Mouse (Mus musculus): ENCODE data around the gene Telo2. TPM values are rescaled to one million over a fixed set of nuclear protein-coding genes. Genes with fewer than 3 reads are reported as not detected.
"Not testable (repeated sequence)": the region's sequence is repeated elsewhere in the genome, so short reads cannot be mapped to it uniquely, and the experiment has no call there.

Telo2 gene
- polyA plus RNA-seq (2012; rRNA removed) = 16.8 and 18.5 TPM in 2 replicates

DNA sequence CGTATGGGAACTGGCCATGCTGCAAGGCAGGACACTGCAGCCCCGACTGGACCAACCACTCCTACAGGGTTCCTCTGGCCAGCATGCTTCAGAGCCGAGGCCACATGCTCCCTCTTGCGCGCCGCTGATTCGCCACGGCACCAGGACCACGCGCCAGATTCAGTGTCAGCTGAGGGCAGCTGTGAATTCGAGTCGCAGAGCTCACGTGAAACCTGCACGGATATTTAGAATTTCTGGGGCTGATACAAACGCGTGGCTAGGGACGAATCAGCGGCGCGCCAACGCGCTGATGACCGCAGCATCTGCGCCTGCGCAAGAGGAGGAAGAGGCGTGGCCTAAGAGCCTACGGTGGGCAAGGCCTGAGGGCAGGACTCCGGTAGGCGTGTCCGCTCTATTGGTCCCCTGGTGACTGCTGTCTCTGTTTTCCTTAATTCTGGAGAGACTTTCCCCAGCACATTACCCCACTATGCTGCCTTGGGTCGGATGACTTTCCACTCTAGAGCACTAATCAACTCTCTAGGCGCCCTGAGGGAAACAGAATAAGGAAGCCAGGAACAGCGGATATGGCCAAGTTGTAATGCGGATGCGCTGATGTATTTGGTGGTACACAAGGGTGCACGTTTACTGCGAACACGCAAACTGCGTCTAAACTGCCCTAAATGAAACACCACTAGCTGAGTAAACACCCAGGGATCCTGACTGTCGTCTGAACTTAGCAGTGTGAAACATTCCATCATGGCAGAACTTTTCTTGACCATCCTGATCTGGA, at the start of gene Telo2:
TSS of gene Telo2 (minus strand) at position 304 of the 769 bp plus-strand sequence.
- peak; percentile 85 for DNase-seq (ENCODE audit: low spot score)

DNA sequence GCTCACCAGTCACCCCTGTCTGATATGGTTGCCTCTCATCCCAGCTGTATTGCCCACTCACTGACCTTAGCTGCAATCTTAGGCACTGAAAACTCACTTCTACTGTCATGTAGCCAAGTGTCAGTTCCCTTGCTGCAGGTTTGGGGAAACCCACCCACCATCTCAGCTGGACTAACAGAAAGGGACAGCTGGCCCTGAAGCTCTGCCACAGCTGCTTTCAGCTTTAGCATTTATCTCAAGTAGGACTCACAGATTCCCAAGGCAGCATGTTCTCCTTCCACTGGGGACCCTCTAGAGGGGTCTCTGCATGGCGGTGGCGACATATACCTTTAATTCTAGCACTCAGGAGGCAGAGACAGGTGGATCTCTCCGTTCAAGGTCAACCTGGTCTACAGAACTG, 49.0 kb upstream of the Telo2 start:
- no peak for DNase-seq (ENCODE audit: low spot score)

DNA sequence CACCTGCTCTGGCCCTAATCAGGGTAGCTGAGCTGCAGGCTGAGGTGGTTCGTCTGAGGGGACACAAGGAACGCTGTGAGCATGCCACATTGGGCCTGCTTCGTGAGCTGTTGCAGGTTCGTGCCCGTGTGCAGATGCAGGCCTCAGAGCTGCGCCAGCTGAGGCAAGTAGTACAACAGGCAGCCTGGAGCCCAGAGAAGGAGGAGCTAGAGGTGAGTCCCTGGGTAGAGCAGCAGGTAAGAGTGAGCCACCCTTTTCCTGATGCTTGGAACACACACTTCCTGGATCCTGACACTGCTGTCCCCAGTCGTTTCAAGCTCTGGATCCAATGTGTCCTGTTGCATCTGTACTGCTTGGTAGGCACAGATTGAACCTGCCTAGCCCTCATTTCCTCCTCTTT, 47.6 kb upstream of the Telo2 start:
- no peak for DNase-seq (ENCODE audit: low spot score)

DNA sequence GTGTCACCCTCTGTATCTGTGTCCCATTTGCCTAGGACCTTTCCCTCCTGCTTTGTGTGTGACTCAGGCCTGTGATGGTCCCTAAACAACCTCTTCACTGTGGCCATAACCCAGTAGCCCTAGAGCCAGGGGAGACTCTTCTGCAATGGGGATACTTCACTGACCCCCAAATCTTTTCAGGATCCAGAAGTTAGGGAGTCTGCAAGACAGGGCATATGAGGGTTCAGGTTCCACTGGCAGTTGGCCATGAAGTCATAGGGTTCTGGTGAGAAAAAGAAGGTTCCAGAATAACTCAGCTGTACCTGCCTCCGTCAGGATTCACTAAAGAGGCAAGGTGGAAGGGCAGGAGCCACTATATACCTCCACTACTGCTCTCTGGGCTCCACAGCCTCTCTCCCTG, 46.4 kb upstream of the Telo2 start, which contains the start of gene Ccdc154:
TSS of gene Ccdc154 (plus strand) at position 301 of the 400 bp plus-strand sequence.
- no peak for DNase-seq (ENCODE audit: low spot score)

DNA sequence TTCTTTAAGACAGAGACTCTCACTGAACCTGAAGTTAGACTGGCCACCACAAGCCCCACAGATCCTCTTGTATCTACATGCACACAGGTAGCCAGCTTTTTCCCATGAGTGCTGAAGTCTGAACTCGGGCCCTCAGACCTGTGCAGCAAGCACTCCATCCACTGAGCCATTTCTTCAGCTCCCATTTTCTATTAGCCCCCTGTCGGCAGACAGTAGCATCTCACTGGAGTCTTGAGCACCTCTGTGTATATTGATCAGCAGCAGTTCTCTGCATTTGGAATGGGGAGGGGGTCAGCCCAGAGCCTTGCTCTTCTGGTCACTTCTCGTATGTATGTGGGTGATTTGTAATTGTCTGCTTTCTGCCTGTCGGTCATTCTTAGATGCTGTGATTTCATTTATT, 24.2 kb upstream of the Telo2 start:
- DNase-seq (ENCODE audit: low spot score) = no peak

DNA sequence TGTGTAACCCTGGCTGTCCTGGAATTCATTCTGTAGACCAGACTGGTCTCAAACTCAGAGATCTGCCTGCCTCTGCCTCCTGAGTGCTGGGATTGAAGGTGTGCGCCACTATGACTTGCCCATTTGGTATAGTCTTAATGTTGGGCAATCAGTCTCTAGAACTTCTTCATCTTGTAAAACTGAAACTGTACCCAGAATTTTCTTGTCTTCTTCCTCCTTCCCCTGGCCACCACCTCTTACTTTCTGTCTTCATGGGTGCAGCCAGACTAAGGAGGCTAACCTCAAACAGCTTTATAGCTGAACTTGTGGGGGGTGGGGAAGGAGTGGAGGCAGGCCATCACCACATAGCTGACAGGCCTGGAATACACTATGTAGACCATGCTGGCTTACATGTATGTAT, 23.0 kb upstream of the Telo2 start:
- DNase-seq (ENCODE audit: low spot score) = no peak

DNA sequence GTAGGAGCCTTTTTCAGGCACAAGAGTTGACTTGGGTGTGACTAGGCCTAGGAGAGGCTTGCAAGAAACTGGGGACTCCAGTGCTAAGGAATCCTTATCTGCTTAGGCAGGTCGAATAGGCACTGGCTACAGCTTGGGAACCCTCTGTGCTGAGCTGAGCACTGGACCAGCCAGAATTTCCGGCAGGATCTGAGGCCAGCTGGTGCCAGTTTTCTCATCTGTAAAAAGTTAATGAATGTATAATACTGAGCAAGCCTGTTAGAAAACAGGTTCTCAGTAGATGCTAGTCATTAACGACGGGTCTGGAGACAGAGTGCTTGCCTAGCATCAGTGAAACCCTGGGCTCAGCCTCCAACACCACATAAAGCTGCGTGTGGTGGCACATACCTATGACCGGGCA, 19.9 kb upstream of the Telo2 start:
- DNase-seq (ENCODE audit: low spot score) = no peak

DNA sequence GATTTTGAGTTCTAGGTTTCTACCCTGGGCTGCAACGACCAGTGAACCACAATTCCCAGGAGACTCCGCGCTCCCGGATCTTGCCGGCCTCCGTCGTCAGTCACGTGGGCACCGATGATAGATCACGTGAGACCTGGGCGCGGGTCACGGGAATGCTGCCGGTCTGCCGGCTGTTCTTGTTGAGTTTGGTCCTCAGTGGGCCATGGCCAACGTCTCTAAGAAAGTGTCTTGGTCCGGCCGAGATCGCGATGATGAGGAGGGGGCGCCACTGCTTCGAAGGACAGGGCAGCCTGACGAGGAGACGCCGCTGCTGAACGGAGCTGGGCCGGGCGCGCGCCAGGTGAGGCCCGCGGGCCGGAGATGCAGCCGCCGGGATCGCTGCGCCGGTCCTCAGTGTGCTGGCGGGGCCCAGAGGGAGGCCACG, 17.5 kb upstream of the Telo2 start, which contains the start of gene Clcn7:
TSS of gene Clcn7 (plus strand) at position 117 of the 424 bp plus-strand sequence.
- DNase-seq (ENCODE audit: low spot score) = peak; percentile 87

DNA sequence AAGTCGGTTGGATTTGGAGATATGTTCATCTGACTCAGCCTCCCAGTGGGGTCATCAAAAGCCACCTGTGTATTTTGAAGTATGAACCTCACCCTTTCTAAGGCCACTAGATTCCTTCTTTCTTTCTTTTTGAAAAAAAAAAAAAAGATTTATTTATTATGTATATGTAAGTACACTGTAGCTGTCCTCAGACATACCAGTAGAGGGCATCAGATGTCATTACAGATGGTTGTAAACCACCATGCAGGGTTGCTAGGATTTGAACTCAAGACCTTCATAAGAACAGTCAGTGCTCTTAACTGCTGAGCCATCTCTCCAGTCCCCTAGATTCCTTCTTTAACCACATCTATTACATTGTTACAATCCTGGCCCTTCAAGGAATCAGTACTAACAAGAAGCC, 14.3 kb upstream of the Telo2 start:
- no peak for DNase-seq (ENCODE audit: low spot score)

DNA sequence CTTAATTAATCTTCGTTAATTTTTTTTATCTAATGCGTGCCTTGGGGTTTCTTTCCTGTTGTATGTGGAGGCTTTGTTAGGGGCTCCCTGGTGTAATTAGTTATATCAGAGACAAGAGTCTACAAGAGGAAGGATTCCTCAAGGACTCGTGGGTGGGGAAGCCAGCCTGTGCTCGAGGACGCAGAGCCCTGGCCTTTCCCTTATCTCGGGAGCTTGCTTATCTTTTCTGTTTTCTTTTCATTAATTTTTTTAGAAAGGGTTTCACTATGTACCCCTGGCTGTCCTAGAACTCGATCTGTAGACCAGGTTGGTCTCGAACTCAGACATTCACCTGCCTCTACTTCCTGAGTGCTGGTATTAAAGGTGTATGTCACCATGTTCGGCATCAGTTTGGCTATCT, 11.9 kb upstream of the Telo2 start:
- no peak for DNase-seq (ENCODE audit: low spot score)

DNA sequence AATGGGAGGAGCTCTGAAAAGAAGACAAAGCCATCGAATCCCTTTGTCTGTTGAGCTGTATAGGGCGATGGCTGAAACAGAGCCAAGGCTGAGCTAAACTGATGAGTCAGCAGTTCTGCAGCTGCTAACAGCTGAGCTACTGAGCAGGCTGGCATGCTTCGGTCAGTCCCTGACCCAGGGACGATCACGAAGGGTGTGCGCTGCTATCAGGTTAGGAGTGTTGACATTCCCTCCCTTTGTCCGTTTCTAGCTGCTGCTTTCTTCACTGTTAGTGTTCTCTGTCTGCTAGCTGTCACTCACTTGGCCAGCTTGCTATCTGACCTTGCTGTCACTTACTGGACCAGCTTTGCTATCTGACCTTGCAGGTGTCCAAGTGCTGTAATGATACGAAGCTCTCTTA, 11.3 kb upstream of the Telo2 start:
- no peak for DNase-seq (ENCODE audit: low spot score)

DNA sequence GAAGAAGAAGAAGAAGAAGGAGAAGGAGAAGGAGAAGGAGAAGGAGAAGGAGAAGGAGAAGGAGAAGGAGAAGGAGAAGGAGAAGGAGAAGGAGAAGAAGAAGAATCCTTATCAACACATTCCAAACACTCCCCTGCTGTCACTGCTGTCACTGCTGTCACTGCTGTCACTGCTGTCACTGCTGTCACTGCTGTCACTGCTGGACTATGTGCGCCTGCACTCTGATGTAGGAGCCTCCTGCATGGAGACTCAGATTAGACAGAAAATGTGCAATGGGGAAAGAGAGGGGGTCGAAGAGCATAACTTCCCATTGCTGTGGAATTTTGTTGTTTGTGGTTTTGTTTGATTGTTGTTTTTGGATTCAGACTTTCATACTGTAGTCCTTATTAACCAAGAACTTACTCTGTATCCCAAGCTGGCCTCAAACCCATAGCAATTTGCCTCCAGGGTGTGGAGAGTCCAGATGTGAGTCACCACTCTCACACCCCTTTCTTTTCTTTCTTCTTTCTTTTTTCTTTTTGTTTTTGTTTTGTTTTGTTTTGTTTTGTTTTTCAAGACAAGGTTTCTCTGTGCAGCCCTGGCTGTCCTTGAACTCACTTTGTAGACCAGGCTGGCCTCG, 9.8 kb upstream of the Telo2 start:
- DNase-seq (ENCODE audit: low spot score) = not testable (repeated sequence)

DNA sequence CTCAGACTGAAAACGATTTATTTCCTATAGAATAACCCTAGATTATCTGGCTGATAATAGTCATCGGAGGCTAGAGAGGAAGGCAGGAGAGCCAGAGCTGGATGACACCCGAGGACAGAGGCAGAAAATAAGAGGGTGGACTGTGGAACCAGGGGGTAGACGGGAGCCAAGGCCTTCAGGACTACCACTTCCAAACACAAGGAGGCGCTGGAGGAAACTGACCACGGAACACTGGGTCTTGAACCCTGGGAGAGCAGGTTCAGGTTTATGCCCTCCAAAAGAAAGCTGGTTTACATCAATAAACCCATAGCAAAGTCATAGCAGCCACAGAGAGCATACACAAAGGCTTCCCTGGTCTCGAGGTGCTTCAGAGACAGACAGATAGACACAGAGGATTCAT, 8.2 kb upstream of the Telo2 start:
- DNase-seq (ENCODE audit: low spot score) = no peak

DNA sequence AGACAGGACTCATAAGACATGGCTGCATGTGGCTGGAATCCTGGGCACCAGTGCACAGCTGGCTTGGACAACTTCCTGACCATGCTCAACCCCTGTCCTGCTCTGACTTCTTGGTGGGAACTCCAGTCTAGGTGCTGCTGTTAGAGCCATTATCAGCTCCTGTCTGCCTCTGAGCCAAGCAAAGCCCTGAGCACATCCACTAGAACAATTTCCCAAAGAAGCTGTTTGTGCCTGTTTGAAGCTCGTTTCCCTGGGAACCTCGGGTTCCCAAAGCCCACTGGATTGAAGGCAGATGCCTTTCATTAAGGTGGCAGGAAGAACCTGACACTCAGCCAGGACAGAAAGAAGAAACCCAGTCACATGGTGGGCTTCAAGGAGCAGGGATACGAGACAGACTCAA, 4.6 kb upstream of the Telo2 start, which contains the start of gene Ptx4:
TSS of gene Ptx4 (plus strand) at position 355 of the 400 bp plus-strand sequence.
- no peak for DNase-seq (ENCODE audit: low spot score)

DNA sequence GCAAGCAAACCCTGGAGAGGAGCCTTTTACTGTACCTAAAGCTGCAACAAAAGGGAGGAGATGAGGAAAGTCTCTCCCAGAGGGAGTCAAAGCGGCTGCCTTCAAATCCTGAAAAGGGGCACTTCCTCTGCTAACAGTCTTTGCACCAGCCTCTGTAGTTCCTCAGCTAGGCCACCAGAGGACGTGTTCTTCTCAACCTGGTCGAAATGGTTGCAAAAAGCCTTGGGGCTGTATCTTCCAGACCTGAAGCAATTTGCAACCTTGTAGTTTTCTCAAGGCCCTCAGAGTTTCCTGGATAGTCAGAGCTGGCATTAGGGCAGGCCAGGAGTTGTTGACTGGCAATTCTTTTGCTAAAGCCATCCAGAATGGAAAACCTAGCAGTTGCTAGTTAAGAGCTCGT, 1.5 kb upstream of the Telo2 start:
- DNase-seq (ENCODE audit: low spot score) = no peak

DNA sequence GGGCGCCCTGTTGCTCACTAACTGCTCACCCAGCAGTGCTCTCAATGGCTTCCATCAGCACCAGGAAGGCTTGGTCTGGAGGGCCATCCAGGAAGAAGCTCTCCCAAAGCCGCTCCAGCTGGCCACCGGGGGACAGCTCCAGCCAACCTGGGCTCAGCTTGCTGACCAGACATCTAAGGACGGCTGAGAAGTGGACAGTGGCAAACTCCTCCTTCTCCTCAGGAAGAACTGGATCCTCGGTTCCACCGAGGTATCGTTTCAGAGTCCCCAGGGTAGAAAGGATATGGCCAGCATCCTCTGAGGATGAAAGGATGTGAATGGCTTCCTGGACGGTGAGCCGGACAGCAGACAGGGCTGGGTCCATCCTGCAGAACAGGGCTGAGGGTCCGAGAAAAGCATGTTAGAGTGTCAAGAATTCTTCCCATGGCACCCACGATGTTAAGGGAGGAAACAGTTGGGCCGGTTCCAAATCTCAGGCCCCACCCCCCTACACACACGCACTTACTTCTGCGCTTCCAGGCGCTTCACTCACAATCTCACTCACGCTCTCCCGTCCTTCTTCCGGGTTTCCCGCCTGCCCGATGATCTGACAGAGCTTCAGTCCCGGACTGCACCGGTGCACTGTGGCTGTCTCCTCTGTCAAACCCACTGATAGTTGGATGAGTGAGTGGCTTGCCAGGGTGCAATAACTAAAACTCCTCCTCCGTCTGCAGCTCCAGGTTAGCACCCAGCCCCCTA, 690 bp downstream of the Telo2 start:
- DNase-seq (ENCODE audit: low spot score) = no peak

DNA sequence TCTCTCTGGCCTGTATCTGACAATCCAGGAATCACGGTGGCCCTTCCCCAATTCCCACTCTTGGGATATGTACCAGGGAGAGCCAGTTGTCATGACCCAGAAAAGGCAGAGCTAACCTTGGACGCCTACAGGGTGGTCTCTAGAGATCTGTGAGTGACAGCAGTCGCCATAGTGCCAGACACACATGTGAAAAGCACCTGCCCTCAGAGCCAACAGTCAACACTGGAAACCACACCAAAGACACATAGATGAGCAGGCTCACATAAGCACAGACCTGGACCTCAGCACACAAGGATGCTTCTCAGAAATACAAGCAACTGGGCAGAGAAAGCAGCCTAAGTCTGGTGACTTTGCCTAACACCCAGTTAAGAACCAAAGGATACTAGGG, 3.4 kb downstream of the Telo2 start:
- no peak for DNase-seq (ENCODE audit: low spot score)

DNA sequence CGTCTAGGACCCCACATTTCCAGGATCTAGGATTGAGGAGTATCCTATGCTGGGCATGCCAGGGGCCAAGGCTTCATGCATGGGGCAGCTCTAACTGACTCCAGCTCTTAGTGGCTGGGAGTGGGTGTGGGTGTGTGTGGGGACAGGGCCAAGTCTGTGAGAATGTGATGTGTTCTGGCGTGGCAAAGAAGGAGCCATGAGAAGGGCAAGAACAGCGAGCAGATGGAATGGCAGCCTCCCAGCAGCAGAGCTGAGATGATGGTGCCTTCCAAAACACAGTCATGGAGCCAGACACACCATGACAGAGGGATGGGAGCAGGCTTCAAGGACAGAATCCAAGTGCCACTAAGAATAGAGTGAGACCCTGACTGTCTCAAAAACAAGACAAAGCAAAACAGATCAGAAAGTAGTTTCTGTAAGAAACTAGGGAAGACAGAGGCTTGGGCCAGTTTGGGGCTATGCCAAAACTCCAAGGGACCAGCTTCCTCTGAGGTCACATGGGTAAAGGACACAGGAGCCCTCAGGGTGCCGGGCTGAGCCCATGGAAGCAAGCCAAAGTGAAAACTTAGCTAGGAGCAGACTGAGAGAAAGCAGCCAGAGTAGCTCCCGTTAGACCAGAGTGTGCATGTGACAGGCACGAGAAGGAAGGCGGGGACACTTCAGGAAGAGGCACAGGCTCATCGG, 3.9 kb downstream of the Telo2 start:
- no peak for DNase-seq (ENCODE audit: low spot score)

DNA sequence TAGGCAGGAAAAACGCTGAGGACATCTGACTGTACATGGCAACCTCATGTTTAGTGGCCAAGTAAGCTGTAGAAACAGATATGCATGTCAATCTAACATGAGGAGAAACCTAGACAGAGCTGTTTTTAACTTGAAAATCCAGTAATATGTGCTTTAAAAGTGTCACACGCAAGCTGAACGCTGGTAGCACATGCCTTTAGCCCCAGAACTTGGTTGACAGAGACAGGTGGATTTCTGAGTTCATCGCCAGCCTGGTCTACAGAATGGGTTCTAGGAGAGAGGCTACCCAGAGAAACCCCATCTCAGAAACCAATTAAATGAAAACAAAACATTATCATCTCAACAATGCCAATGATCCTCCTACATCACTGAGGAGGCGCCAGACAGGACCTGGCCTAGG, 4.5 kb downstream of the Telo2 start:
- DNase-seq (ENCODE audit: low spot score) = no peak

DNA sequence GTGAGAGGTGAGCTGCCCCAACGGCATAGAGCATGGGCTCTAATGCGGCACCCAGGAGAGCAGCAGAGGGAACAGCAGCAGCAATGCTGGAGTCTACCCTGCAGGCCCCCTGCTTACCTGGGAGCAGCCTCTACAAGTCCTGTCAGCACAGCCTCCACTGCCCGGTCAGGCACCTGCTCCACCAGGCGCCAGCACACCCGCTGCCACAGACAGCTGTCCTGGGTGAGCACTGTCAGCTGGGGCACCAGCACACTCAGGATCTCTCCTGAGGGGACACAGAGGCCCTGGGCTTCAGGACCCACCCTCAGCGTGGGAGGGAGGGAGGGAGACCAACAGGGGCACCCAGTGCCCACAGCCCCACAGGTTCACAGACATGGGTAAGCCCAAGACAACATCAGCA, 5.2 kb downstream of the Telo2 start:
- no peak for DNase-seq (ENCODE audit: low spot score)

DNA sequence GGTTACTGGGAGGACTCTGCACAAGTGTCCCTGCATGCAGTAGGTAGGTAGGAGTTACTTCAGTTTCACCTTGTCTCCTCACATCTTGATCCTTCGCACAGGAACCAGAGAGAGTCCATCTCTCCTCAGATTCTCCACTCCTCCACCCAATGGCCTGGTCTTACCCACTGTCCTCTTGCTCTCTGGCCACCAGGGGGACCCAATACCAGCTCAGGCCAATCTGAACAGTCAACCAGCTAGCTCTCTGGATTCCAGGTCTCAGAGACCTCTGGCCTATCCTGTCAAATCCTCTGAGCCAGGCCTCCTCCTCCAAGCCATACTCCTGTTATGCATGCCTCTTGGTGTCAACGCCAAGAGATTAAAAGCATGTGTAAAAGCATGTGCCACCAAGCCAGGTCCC, 6.2 kb downstream of the Telo2 start:
- DNase-seq (ENCODE audit: low spot score) = no peak

DNA sequence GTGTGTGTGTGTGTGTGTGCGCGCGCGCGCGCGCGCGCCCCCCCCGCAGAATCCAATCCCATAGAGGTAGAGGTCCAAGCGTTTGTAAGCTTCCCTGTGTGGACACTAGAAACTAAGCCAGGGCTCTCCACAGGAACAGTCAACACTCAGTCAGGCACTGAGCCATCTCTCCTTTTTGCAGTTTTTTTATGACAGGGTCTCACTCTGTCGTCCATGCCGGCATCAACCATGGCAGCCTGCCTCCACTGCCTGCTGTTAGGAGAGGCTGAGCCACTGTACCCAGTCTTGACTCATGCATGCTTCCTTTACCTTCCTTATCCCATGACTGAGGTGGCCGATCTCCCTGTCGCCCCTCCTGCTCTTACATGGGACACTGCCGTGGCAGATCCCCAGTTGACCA, 8.0 kb downstream of the Telo2 start:
- DNase-seq (ENCODE audit: low spot score) = no peak
